Mouse (Mus musculus) CD8-positive naive resting alpha-beta T cell, adult 57 days (primary cell): ENCODE data around the gene Ptdss2. TPM values are rescaled to one million over a fixed set of nuclear protein-coding genes. Genes with fewer than 3 reads are reported as not detected.

Source experiments
- total RNA-seq: library from RNA; stranded (reverse); gene quantifications from one replicate; pipeline ENCODE4 v1.2.4, GENCODE M21; 2023

The Ptdss2 gene
- total RNA-seq, result 7.1 TPM

GRCm38 (mm10) chr7:141122245-141122644, at the start of gene Ptdss2:
Gene Ptdss2, plus strand, starts transcription at chr7:141122382.

GRCm38 (mm10) chr7:141077841-141078240, 44.3 kb upstream of the Ptdss2 start, which contains the start of gene Pkp3:
Gene Pkp3, plus strand, starts transcription at chr7:141078218.

GRCm38 (mm10) chr7:141099911-141100691, 22.1 kb upstream of the Ptdss2 start, which contains the start of gene Sigirr:
Gene Sigirr, minus strand, starts transcription at chr7:141100572.

GRCm38 (mm10) chr7:141117636-141118035, 4.5 kb upstream of the Ptdss2 start, which contains the start of gene Ano9:
Gene Ano9, minus strand, starts transcription at chr7:141117806.

GRCm38 (mm10) chr7:141172116-141173006, 50.2 kb downstream of the Ptdss2 start, which contains the start of gene Rnh1:
Gene Rnh1, minus strand, starts transcription at chr7:141172857.

GRCm38 (mm10) chr7:141193948-141194347, 71.8 kb downstream of the Ptdss2 start, which contains the start of the genes Hras and Lrrc56:
Gene Hras, minus strand, starts transcription at chr7:141194005.
Gene Lrrc56, plus strand, starts transcription at chr7:141194157.

Other genes starting within 250 kb of the Ptdss2 start
- gene Psmd13, start 240.4 kb upstream of the Ptdss2 start, total RNA-seq, result 77.9 TPM
- 8.5 TPM for gene Sirt3, start 240.1 kb upstream of the Ptdss2 start, total RNA-seq
- gene Cox8b, start 221.9 kb upstream of the Ptdss2 start, total RNA-seq, result not detected
- not detected for gene Nlrp6, start 201.5 kb upstream of the Ptdss2 start, total RNA-seq
- gene Pgghg, start 181.0 kb upstream of the Ptdss2 start, total RNA-seq, result 10.4 TPM
- gene Ifitm5, start 172.1 kb upstream of the Ptdss2 start, total RNA-seq, result not detected
- gene Gm45717, start 166.4 kb upstream of the Ptdss2 start, total RNA-seq, result not detected
- gene Ifitm2, start 166.4 kb upstream of the Ptdss2 start, total RNA-seq, result 16.1 TPM
- not detected for gene Ifitm1, start 155.2 kb upstream of the Ptdss2 start, total RNA-seq
- gene Ifitm3, start 111.6 kb upstream of the Ptdss2 start, total RNA-seq, result 5.0 TPM
- 2.3 TPM for gene Ifitm6, start 104.5 kb upstream of the Ptdss2 start, total RNA-seq
- not detected for gene Gm17387, start 93.3 kb upstream of the Ptdss2 start, total RNA-seq
- gene B4galnt4, start 61.3 kb upstream of the Ptdss2 start, total RNA-seq, result 1.3 TPM
- gene Pkp3, start 44.2 kb upstream of the Ptdss2 start, total RNA-seq, result 37.8 TPM
- 71.6 TPM for gene Sigirr, start 21.8 kb upstream of the Ptdss2 start, total RNA-seq
- not detected for gene Ano9, start 4.6 kb upstream of the Ptdss2 start, total RNA-seq
- 37.7 TPM for gene Rnh1, start 50.5 kb downstream of the Ptdss2 start, total RNA-seq
- gene Hras, start 71.6 kb downstream of the Ptdss2 start, total RNA-seq, result 33.2 TPM
- 4.7 TPM for gene Lrrc56, start 71.8 kb downstream of the Ptdss2 start, total RNA-seq
- 2.5 TPM for gene Lmntd2, start 91.7 kb downstream of the Ptdss2 start, total RNA-seq
- 8.1 TPM for gene Rassf7, start 93.5 kb downstream of the Ptdss2 start, total RNA-seq
- 157 TPM for gene Phrf1, start 106.4 kb downstream of the Ptdss2 start, total RNA-seq
- 57.4 TPM for gene Irf7, start 144.1 kb downstream of the Ptdss2 start, total RNA-seq
- not detected for gene Cdhr5, start 154.4 kb downstream of the Ptdss2 start, total RNA-seq
- gene Sct, start 156.8 kb downstream of the Ptdss2 start, total RNA-seq, result not detected
- gene Drd4, start 169.6 kb downstream of the Ptdss2 start, total RNA-seq, result not detected
- 58.1 TPM for gene Deaf1, start 205.3 kb downstream of the Ptdss2 start, total RNA-seq
- 20.9 TPM for gene Tmem80, start 205.4 kb downstream of the Ptdss2 start, total RNA-seq
- not detected for gene Eps8l2, start 216.5 kb downstream of the Ptdss2 start, total RNA-seq